In genomic region chr1:175880453-175881296, GRCm38 (mm10) we compare ENCODE assay signal across 8 mouse cellular contexts. TPM values are rescaled to one million over a fixed set of nuclear protein-coding genes. Genes with fewer than 3 reads are reported as not detected.
DNase-seq lines count a peak whose midpoint lies in the region; ATAC-seq and TF ChIP-seq lines count a peak whose summit lies in the region.

TSS of gene Exo1 (plus strand) at chr1:175880581.

- peak within 1 kb of the TSS; percentile 100 for H3K9ac ChIP-seq in ES-E14 (ENCODE audit: insufficient read depth, low read depth, low read length, poor library complexity, severe bottlenecking)
- peak within 1 kb of the TSS; percentile 78 for H3K9ac ChIP-seq in forebrain, embryonic 15.5 days (replicated peaks)

- no peak for TF ChIP-seq POLR2A in lung, adult 2 months (IDR thresholded peaks at IDR 0.05; ENCODE audit: borderline replicate concordance, extremely low read depth, low read depth, low read length)

- peaks cover 19% of the 10 kb centered on the region for H3K36me3 ChIP-seq in ES-E14 (ENCODE audit: control insufficient read depth, insufficient read depth, low read length, poor library complexity, severe bottlenecking)
- no peaks in the 10 kb centered on the region for H3K36me3 ChIP-seq in forebrain, embryonic 15.5 days

- H3K4me2 ChIP-seq in forebrain, embryonic 15.5 days (replicated peaks): peak within 1 kb of the TSS; percentile 90

- intact Hi-C loops in heart, postnatal 25 days (cut with DNase I): loop anchor here (5.0 kb wide), 2 partner anchors 188 to 253 kb away; partner anchors contain the start of genes Chml, Fh1 and Opn3

- no peak for TF ChIP-seq CTCF in lung, adult 2 months (IDR thresholded peaks at IDR 0.05; ENCODE audit: insufficient read depth, low read length)

- ATAC-seq in forebrain, embryonic 15.5 days (replicated peaks): peak; percentile 99
- ATAC-seq in neutrophil, adult 5-6 weeks (ENCODE audit: extremely low read depth, insufficient number of reproducible peaks, low FRiP score, poor library complexity, severe bottlenecking): peak; percentile 95

- in situ Hi-C loops in ES-E14 (cut with MboI; ENCODE audit: low sequenced_read_pairs in 2 of 2, unreplicated experiment in 2 of 2): loop anchor here in 1 of 2 experiments (25.0 kb wide), 1 partner anchor 268 kb away; the partner anchor contains the start of gene Kmo

- WGBS in forebrain, embryonic 15.5 days: under 1% methylated on average over 66 of the region's 66 CpGs
- under 1% methylated on average over 66 of the region's 66 CpGs for WGBS in lung, adult 2 months

- peak within 1 kb of the TSS; percentile 100 for H3K4me3 ChIP-seq in ES-E14 (ENCODE audit: insufficient read depth in 1 of 2, low read depth in 1 of 2, low read length in 2 of 2, poor library complexity in 1 of 2, severe bottlenecking in 1 of 2)
- H3K4me3 ChIP-seq in forebrain, embryonic 15.5 days: peak within 1 kb of the TSS; percentile 67
- H3K4me3 ChIP-seq in lung, adult 2 months (replicated peaks; ENCODE audit: extremely low read depth, low read depth, low read length): peak within 1 kb of the TSS; percentile 99

- DNase-seq in ES-E14 (ENCODE audit: low read depth, low spot score): peak; percentile 75
- peak; percentile 77 for DNase-seq in cerebellum, adult 11-12 months
- peak; percentile 74 for DNase-seq in heart, postnatal 25 days (ENCODE audit: low spot score)
- DNase-seq in layer of hippocampus, adult 18-20 months (ENCODE audit: low spot score in 2 of 2): peak; percentile 79 to 89
- peak; percentile 93 for DNase-seq in lung, adult 2 months
- DNase-seq in thymus, adult 18-20 months: peak; percentile 70 to 74

- H3K9me3 ChIP-seq in ES-E14 (ENCODE audit: control insufficient read depth, insufficient read depth, low read depth, low read length): no peaks in the 10 kb centered on the region
- no peaks in the 10 kb centered on the region for H3K9me3 ChIP-seq in forebrain, embryonic 15.5 days

- H3K27me3 ChIP-seq in forebrain, embryonic 15.5 days: no peaks in the 10 kb centered on the region

- no peaks in the 10 kb centered on the region for H3K4me1 ChIP-seq in ES-E14 (ENCODE audit: control insufficient read depth in 2 of 2, insufficient read depth in 2 of 2, low read length in 2 of 2, poor library complexity in 1 of 2)
- peaks cover 15% of the 10 kb centered on the region; the same call in 1 of the 2 replicates for H3K4me1 ChIP-seq in forebrain, embryonic 15.5 days
- peaks cover 3% of the 10 kb centered on the region for H3K4me1 ChIP-seq in lung, adult 2 months (ENCODE audit: control insufficient read depth, insufficient read depth, low read length)

- peak within 1 kb of the TSS; percentile 97 for H3K27ac ChIP-seq in ES-E14 (ENCODE audit: insufficient read depth, low read depth, low read length, poor library complexity, severe bottlenecking)
- H3K27ac ChIP-seq in forebrain, embryonic 15.5 days (replicated peaks): peak within 1 kb of the TSS; percentile 84

TF ChIP-seq in ES-E14, 5 proteins besides CTCF, POLR2A, EP300 and RAD21:
- TF ChIP-seq HCFC1 (IDR thresholded peaks at IDR 0.05; ENCODE audit: borderline replicate concordance, insufficient read depth, low read length) (peak; percentile 94), ZC3H11A (IDR thresholded peaks at IDR 0.05; ENCODE audit: borderline replicate concordance, low read depth, low read length) (no peak)
TF ChIP-seq in ES-E14: peak in this region for 1.

RNA-seq across cellular contexts. Expression of gene Exo1, which starts in this region (rescaled TPM):
- total RNA-seq in ES-E14 (2012; rRNA removed): 64.6 and 77.1 TPM in 2 replicates
- 22.7 and 29.9 TPM in 2 replicates for polyA plus RNA-seq in forebrain, embryonic 15.5 days (2015; fragmentation: Nextera tagmentation; extraction: Ambion mirVana)
- under 1 TPM; 0.18 to 0.22 TPM for total RNA-seq in heart, postnatal 25 days (2021)
- total RNA-seq in layer of hippocampus, adult 18-20 months (2021): under 1 TPM; 0.46 to 0.59 TPM
- 0.08 and 0.19 TPM in 2 replicates for polyA plus RNA-seq in lung, adult 2 months (2012; rRNA removed)
- 1.4 and 2.1 TPM in 2 replicates for total RNA-seq in neutrophil, adult 5-6 weeks (2017)

Comparison
In these comparisons a context has a peak if more than half of its experiments do, and no peak if none do; other contexts are left out.
1. Peak in every context shown above with its lines: DNase-seq, ATAC-seq, H3K4me3 ChIP-seq and H3K27ac ChIP-seq.
2. RNA of gene Exo1 (total RNA-seq): 64.6 to 77.1 TPM in ES-E14; 1.4 to 2.1 TPM in neutrophil, adult 5-6 weeks, 0.46 to 0.59 TPM in layer of hippocampus, adult 18-20 months and 0.18 to 0.22 TPM in heart, postnatal 25 days; every median in the first group is over 10 times any median in the second.
3. RNA of gene Exo1 (polyA plus RNA-seq): 22.7 to 29.9 TPM in forebrain, embryonic 15.5 days; 0.08 to 0.19 TPM in lung, adult 2 months; every median in the first group is over 10 times any median in the second.
4. Peak in DNase-seq in heart, postnatal 25 days; RNA of the gene not detected or under 1 TPM.
5. Peak in DNase-seq in layer of hippocampus, adult 18-20 months; RNA of the gene not detected or under 1 TPM.
6. Peak in DNase-seq and H3K4me3 ChIP-seq in lung, adult 2 months; RNA of the gene not detected or under 1 TPM.